Mouse (Mus musculus) lung, adult 2 months (tissue): ENCODE data around the gene Cdcp1.

ENCODE experiments used
- CTCF ChIP-seq: fragments of 200-500 bp; IDR thresholded peaks from 2 replicates; pipeline ENCODE4 v1.5.1; 2011; ENCODE audit warnings: mild to moderate bottlenecking, low read length, control low read depth; ENCODE audit not compliant: insufficient read depth
- POLR2A ChIP-seq: fragments of 200-500 bp; IDR thresholded peaks from 2 replicates; pipeline ENCODE4 v1.6.1; 2011; ENCODE audit warnings: low read depth, mild to moderate bottlenecking, control low read depth, low read length, borderline replicate concordance; ENCODE audit errors: extremely low read depth

DNA sequence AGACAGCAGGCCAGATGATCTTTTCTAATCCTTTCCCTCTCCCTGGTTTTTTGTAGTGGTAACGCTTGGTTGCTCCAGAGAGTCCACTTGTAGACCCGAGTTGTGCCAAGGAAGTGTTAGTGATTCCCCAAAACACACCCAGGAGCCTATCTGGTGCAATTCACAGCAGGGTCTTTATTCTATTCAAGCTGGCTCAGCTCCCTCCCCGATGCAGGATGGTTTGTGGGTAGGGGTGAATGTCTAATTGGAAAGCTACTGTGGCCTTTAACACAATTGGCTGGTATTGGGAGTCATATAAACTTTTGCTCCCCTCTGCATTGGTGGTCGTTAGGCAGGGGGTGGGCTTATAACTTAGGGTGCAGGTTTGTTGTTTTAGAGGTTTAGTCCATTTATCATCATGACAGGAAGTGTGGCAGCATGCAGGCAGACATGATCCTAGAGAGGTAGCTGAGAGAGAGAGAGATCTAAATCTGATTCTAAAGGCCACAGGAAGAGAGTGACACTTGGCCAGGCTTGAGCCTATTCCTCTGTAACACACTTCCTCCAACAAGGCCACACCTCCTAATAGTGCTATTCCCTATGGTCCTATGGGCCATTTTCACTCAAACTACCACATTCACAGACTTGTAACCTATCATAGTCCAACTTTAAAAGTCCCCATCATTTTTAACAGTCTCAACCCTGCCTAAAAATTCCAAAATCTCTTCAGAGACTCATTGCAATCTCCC lies 75.8 kb downstream of the Cdcp1 start:
- TF ChIP-seq CTCF: no peak
- no peak for TF ChIP-seq POLR2A
